In genomic region chr10:16893316-16893715, GRCm38 (mm10) we compare ENCODE assay signal across 12 mouse cellular contexts.
"Had no signal": no experiment of that assay in that cellular context is flagged by ENCODE, and none has a peak within 500 bp of the region (broad histone marks: within the 10 kb centered on the region; RNA-seq: fewer than 3 reads in every experiment).

No protein-coding gene starts in this region.

- DNase-seq: left cerebral cortex, postnatal 4 days; liver; liver, embryonic 13.5 days; liver, postnatal 0 days; lung, adult 18-20 months; lung, adult 2 months; lung, embryonic 14.5 days; lung, postnatal 10 days; lung, postnatal 14 days; lung, postnatal 36 days; lung, postnatal 4 days; midbrain, embryonic 14.5 days had no signal
